ENCODE assay signal across 21 mouse cellular contexts in the genomic region with DNA sequence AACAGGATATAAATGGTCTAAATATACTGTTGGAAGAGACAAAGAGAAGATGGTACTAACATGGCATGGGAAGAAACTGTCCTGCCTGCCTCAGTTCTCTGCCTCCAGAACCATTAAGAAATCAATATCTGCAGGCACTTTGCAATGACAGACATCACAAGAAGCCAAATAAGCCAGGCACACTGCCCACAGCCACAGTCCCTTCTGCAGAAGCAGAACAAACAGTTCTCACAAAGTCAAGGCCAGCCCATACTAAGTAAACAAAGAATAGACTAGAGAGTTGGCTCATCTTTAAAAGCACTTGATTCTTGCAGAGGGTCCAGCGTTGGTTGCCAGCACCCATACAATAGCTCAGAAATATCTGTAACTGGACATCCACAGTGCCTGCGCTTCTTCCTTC.
"Had no signal": no experiment of that assay in that cellular context is flagged by ENCODE, and none has a peak within 500 bp of the region (broad histone marks: within the 10 kb centered on the region; RNA-seq: fewer than 3 reads in every experiment).

No protein-coding gene starts in this region.

- H3K4me3 ChIP-seq: kidney, embryonic 15.5 days; left cerebral cortex, adult 2 months; limb, embryonic 10.5 days; limb, embryonic 13.5 days; midbrain, embryonic 12.5 days; midbrain, embryonic 15.5 days; neural tube, embryonic 12.5 days; neural tube, embryonic 15.5 days; stomach, embryonic 15.5 days had no signal

- H3K36me3 ChIP-seq: kidney, embryonic 15.5 days; limb, embryonic 10.5 days; limb, embryonic 13.5 days; midbrain, embryonic 12.5 days; midbrain, embryonic 15.5 days; neural tube, embryonic 12.5 days; neural tube, embryonic 15.5 days; stomach, embryonic 15.5 days had no signal

- H3K27ac ChIP-seq: kidney, embryonic 15.5 days; left cerebral cortex, adult 2 months; limb, embryonic 10.5 days; limb, embryonic 13.5 days; liver, embryonic 14.5 days; macrophage; midbrain, embryonic 12.5 days; midbrain, embryonic 15.5 days; neural tube, embryonic 12.5 days; neural tube, embryonic 15.5 days; stomach, embryonic 15.5 days had no signal

- H3K9ac ChIP-seq: kidney, embryonic 15.5 days; limb, embryonic 13.5 days; liver, embryonic 14.5 days; liver, postnatal 0 days; lung, embryonic 14.5 days; midbrain, embryonic 12.5 days; midbrain, embryonic 15.5 days; neural tube, embryonic 12.5 days; neural tube, embryonic 15.5 days; stomach, embryonic 15.5 days had no signal

- H3K27me3 ChIP-seq: kidney, embryonic 15.5 days; limb, embryonic 13.5 days; midbrain, embryonic 12.5 days; midbrain, embryonic 15.5 days; neural tube, embryonic 12.5 days; neural tube, embryonic 15.5 days; stomach, embryonic 15.5 days had no signal

- DNase-seq: kidney, adult 8-10 months; kidney, postnatal 10 days; kidney, postnatal 36 days; layer of hippocampus, postnatal 36 days; liver, postnatal 0 days; lung, embryonic 14.5 days; retina, postnatal 1 day; right cerebral cortex, postnatal 25 days; spleen, adult 18-20 months; thymus, postnatal 25 days had no signal

- H3K4me1 ChIP-seq: kidney, embryonic 15.5 days; limb, embryonic 10.5 days; limb, embryonic 13.5 days; midbrain, embryonic 12.5 days; midbrain, embryonic 15.5 days; neural tube, embryonic 12.5 days; neural tube, embryonic 15.5 days; stomach, embryonic 15.5 days had no signal
